Mouse (Mus musculus): Measurements from ENCODE around the gene Iars. TPM values are rescaled to one million over a fixed set of nuclear protein-coding genes. Genes with fewer than 3 reads are reported as not detected.
A peak's percentile ranks its signal among the peaks of the same experiment; 100 is the strongest.

Iars gene
- polyA plus RNA-seq, 1 experiment, result 48.7 TPM

DNA sequence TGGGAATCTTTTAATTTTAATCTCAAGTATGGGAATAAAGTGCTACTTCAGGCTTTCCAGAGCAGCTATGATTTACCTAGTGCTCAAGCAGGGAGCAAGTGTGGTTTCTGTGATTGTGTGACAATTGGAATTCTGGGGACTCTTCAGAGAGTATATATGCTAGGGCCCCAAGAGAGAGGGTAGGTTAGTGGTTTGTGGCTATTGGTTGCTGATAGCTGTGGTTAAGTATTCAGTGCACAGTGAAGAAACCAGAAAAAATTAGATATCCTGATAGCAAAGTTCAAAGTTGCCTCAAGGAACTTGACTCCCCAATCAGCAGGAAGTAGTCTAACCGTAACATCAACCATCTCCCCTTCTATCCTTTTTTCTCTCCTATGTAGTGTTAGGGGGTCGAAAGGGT, 4.1 kb upstream of the Iars start:
- DNase-seq (ENCODE audit: low read depth), result no peak
- TF ChIP-seq POLR2A (IDR thresholded peaks at IDR 0.05; ENCODE audit: borderline replicate concordance, extremely low read depth, insufficient read depth, insufficient read length, poor library complexity, severe bottlenecking), result no peak
- no peak for TF ChIP-seq CTCF (IDR thresholded peaks at IDR 0.05; ENCODE audit: borderline replicate concordance, extremely low read depth, insufficient read depth, insufficient read length)

DNA sequence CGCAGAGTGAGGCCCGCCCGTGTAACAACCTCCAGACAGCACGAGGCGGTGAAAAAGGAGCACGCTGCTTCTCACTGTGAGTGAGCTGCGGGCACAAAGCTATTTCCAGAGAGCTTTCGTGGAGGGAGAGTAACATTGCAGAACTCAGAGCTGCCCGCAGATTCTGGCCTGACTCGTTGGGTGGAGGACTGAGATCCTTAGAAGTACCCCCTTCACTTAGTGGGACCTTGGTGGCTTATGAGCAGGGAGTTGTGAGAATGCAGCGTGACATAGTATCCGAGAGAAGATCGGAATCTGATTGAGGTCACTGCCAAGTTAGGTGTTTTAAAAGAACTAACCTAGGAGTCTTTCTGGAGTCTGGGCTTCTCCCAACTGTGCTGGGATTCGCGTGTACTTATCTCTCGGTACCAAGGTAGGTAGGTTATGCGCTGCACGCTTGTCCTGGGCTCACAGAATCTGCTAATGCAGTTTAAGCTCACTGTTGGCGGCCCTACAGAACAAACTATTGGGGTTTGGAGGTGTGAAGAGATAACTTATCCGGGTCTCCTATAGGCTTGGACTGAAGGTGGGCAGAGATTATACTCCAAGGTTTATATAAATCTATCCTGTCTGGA, 440 bp downstream of the Iars start:
- TF ChIP-seq POLR2A (IDR thresholded peaks at IDR 0.05; ENCODE audit: borderline replicate concordance, extremely low read depth, insufficient read depth, insufficient read length, poor library complexity, severe bottlenecking) (no peak), CTCF (IDR thresholded peaks at IDR 0.05; ENCODE audit: borderline replicate concordance, extremely low read depth, insufficient read depth, insufficient read length) (no peak)
- no peak for DNase-seq (ENCODE audit: low read depth)

DNA sequence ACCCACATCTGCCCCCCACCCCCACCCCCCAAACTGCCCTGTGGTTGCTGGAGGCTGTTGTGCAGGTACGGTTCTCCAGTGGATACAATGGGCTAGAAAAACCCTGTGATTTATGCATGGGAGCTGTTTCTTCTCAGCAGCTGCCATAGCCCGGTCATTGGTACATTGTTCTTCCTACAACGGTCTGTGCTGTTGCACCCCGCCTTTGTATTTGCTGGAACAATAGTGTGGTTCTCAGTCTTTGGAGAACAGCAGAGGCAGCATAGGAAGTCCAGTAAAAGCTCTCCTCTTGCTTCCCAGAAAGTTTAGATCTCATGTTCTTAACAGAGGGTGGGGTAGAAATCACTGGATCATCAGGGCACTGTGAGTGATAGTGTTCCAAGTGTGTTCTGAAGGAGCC, 2.4 kb downstream of the Iars start:
- no peak for DNase-seq (ENCODE audit: low read depth)
- TF ChIP-seq POLR2A (IDR thresholded peaks at IDR 0.05; ENCODE audit: borderline replicate concordance, extremely low read depth, insufficient read depth, insufficient read length, poor library complexity, severe bottlenecking) (no peak), CTCF (IDR thresholded peaks at IDR 0.05; ENCODE audit: borderline replicate concordance, extremely low read depth, insufficient read depth, insufficient read length) (no peak)

DNA sequence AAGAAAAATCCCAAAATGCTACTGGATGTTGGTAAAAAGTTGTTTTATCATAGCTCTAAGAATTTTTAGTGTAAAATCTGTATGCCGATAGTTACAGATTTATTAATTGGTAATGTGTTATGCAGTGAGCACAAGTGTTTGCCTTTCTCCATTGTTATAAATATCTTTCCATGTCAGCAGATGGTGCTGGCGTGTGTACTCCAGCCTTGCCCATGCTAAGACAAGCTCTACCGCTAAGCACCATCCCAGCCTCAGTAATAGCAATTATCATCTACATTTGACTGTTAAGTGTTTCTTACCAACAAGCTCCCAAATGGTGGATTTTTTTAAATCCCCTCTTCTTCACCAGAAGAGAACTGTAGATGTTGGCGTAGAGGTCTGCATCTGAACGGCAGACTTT, 9.2 kb downstream of the Iars start:
- TF ChIP-seq POLR2A (IDR thresholded peaks at IDR 0.05; ENCODE audit: borderline replicate concordance, extremely low read depth, insufficient read depth, insufficient read length, poor library complexity, severe bottlenecking), result no peak
- no peak for TF ChIP-seq CTCF (IDR thresholded peaks at IDR 0.05; ENCODE audit: borderline replicate concordance, extremely low read depth, insufficient read depth, insufficient read length)
- no peak for DNase-seq (ENCODE audit: low read depth)

DNA sequence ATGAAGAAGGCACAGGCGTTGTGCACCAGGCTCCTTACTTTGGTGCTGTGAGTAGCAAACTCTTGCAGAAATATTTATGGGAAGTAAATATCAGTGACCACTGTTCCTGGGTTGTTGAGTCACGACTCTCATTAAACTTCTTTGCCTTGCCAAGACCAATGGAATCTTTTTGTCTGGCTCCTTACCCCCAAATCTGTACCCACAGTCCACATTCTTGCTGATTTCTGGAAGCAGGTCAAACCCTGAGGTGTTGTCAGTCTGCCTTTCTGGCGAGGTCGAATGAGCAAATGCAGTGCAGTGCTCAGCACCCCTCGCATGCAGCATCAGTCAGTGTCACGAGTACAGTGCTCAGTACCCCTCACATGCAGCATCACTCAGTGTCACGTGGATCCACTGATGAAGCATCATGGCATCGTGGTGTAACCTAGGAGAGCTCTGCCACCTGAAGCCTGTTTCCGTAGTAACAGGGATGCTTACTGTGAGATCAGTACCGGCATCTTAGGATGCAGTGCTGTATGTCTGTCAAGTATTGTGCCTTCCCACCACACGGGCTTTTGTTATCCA, 21.4 kb downstream of the Iars start:
- DNase-seq (ENCODE audit: low read depth), result no peak
- TF ChIP-seq CTCF (IDR thresholded peaks at IDR 0.05; ENCODE audit: borderline replicate concordance, extremely low read depth, insufficient read depth, insufficient read length) (no peak), POLR2A (IDR thresholded peaks at IDR 0.05; ENCODE audit: borderline replicate concordance, extremely low read depth, insufficient read depth, insufficient read length, poor library complexity, severe bottlenecking) (no peak)

DNA sequence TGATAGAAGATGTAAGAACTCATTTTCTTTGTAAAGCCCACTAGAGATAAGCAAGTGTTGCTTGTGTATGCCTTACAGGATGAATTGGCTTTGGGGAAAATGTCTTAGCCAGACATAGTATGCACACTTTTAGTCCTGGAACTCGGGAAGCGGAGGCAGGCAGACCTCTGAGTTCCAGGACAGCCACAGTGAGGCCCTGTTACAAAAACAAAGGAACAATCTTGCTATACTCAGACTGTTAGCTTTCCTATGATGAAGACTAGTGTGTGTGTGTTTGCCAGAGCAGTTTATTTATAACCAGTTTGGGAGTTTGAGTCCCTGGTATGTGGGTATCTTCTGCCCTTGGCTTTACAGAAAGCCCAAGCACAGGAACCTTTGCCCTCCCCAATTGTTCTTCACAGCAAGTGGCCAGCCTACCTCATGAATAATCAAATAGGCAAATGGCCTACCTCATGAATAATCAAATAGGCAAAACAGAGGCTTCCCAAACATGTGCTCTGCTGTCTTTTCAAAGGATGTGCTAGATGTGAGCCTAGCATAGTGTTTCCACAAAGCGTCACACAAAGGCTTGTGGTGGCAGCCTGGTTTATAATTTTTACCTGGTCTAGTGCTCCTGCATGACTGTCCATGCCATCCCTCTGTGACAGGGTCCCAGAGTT, 24.3 kb downstream of the Iars start:
- DNase-seq (ENCODE audit: low read depth), result peak; percentile 72
- TF ChIP-seq POLR2A (IDR thresholded peaks at IDR 0.05; ENCODE audit: borderline replicate concordance, extremely low read depth, insufficient read depth, insufficient read length, poor library complexity, severe bottlenecking), result no peak

DNA sequence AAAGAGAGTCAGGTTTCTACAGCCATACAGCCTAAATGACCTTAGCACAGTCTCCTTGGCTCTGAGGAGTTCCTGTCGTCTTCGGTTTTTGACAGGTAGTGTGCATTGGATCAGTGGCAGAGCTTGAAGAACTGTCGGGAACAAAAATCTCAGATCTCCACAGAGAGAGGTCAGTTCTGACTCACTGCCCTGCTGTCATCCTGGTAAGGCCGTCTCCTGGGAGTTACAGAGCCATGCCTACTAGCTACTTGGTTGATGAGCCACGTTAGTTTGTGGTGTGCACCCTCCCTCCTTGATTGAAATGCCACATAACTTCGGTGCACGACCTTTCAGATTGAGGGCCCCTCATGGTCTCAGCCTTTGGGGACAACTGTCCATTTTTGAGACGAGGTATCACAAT, 26.4 kb downstream of the Iars start:
- TF ChIP-seq CTCF (IDR thresholded peaks at IDR 0.05; ENCODE audit: borderline replicate concordance, extremely low read depth, insufficient read depth, insufficient read length) (no peak), POLR2A (IDR thresholded peaks at IDR 0.05; ENCODE audit: borderline replicate concordance, extremely low read depth, insufficient read depth, insufficient read length, poor library complexity, severe bottlenecking) (no peak)
- no peak for DNase-seq (ENCODE audit: low read depth)

DNA sequence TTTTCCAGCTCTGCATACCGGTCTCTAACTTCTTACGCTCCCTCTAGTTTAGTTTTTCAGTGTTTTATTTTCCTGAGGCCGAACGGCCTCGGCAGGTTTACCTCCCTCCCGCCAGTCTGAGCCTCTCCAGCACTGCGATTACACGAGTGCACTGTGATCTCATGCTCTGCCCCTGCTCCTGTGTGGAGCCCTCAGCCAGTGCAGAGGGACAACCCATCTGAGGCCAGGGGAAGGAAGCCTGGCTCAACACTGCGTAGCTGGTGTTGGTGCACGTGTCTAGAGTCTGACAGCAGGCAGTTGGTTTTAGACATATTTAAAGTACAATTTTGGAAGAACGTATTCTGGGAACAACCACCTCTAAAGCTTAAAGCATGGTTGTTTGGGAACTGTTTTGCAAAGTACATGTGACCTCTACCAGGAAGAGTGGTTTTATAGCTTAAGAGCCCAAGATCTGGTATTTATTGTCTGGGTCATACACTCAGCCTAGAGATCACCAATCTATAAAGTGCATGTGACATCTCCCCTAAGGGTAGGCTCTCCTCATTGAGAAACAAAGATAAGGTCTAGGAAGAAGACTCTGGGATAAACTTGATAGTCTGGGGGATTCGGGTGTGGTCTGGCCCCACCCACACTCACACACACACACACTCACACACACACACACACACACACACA, 30.3 kb downstream of the Iars start:
- DNase-seq (ENCODE audit: low read depth), result no peak
- TF ChIP-seq POLR2A (IDR thresholded peaks at IDR 0.05; ENCODE audit: borderline replicate concordance, extremely low read depth, insufficient read depth, insufficient read length, poor library complexity, severe bottlenecking) (no peak), CTCF (IDR thresholded peaks at IDR 0.05; ENCODE audit: borderline replicate concordance, extremely low read depth, insufficient read depth, insufficient read length) (no peak)

DNA sequence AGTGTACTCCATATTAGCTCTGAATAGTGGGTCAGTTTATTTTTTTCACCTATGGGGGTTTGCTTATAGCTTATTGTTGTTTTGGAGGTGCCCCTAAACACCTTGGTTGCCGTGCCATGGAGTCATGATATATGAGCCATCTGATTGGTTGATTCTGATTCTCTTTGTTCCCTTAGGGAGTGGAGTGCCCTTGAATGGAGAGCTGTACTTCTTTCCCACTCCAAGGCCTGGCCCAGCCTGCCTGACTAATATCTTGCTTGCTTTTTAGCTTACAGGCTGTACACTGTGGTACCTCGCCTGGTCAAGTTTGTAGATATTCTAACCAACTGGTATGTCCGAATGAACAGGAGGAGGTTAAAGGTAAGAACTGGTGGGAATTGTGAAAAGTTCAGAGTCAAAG, 37.4 kb downstream of the Iars start:
- DNase-seq (ENCODE audit: low read depth), result no peak
- no peak for TF ChIP-seq CTCF (IDR thresholded peaks at IDR 0.05; ENCODE audit: borderline replicate concordance, extremely low read depth, insufficient read depth, insufficient read length)

DNA sequence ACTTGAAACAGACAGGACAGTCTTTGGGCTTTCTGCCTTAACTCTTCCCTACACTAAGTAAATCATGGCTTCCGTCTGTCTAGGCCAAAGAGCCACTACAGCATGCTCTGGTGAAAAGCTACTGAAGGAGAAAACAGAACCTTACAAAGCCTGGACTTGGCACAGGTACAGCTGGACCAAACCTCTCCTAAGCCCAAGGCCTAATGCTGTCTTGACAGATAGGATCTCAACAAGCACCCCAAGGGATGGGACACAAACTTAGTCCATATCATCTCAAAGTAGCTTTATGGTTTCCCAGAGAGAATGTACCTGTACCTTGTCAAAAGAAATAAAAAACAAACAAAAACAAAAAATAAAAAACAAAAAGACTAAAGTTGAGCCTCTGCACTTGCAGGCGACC, 54.5 kb downstream of the Iars start:
- TF ChIP-seq POLR2A (IDR thresholded peaks at IDR 0.05; ENCODE audit: borderline replicate concordance, extremely low read depth, insufficient read depth, insufficient read length, poor library complexity, severe bottlenecking), result no peak
- TF ChIP-seq CTCF (IDR thresholded peaks at IDR 0.05; ENCODE audit: borderline replicate concordance, extremely low read depth, insufficient read depth, insufficient read length), result no peak
- no peak for DNase-seq (ENCODE audit: low read depth)

DNA sequence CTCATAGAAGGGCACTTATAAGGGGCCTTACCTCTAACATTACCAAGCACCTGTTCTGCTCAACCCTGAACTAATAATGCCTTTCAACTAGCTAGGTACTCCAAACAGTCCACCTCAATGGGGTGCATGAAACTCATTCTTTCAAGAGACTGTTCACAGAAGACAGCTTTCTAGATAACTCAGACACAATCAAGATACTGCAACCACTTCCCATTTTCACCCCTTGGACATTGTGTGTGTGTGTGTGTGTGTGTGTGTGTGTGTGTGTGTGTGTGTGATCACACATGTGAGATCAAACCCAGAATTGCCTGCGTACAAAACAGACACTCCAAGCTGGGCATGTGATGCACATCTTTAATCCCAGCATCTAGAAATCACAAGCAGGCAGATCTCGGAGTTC, 56.1 kb downstream of the Iars start:
- TF ChIP-seq CTCF (IDR thresholded peaks at IDR 0.05; ENCODE audit: borderline replicate concordance, extremely low read depth, insufficient read depth, insufficient read length), result no peak
- no peak for TF ChIP-seq POLR2A (IDR thresholded peaks at IDR 0.05; ENCODE audit: borderline replicate concordance, extremely low read depth, insufficient read depth, insufficient read length, poor library complexity, severe bottlenecking)
- DNase-seq (ENCODE audit: low read depth), result no peak

Data from brain, embryonic 14.5 days (tissue).